Mouse (Mus musculus) lung, postnatal 36 days (tissue): ENCODE measurements around the gene Kcnj10.
A peak's percentile ranks its signal among the peaks of the same experiment; 100 is the strongest.

ENCODE experiments used
- DNase-seq: peaks from one replicate; pipeline ENCODE4 v3.0.0; 2022; ENCODE audit warnings: mixed read lengths

The Kcnj10 gene

GRCm38 (mm10) chr1:172312768-172313561 is 28.0 kb upstream of the Kcnj10 start:
- no peak for DNase-seq

- no peak for DNase-seq
Measured at GRCm38 (mm10) chr1:172313613-172314411, 27.2 kb upstream of the Kcnj10 start.

GRCm38 (mm10) chr1:172314911-172315310 is 26.1 kb upstream of the Kcnj10 start:
- DNase-seq = no peak

GRCm38 (mm10) chr1:172317431-172317830 is 23.6 kb upstream of the Kcnj10 start:
- no peak for DNase-seq

GRCm38 (mm10) chr1:172317946-172318345 is 23.1 kb upstream of the Kcnj10 start:
- no peak for DNase-seq

- DNase-seq = no peak
Measured at GRCm38 (mm10) chr1:172318424-172319035, 22.5 kb upstream of the Kcnj10 start.

GRCm38 (mm10) chr1:172319346-172319745 is 21.7 kb upstream of the Kcnj10 start:
- DNase-seq = no peak

GRCm38 (mm10) chr1:172319921-172320411 is 21.0 kb upstream of the Kcnj10 start:
- no peak for DNase-seq

GRCm38 (mm10) chr1:172322725-172323124 is 18.3 kb upstream of the Kcnj10 start:
- no peak for DNase-seq

- DNase-seq = no peak
Measured at GRCm38 (mm10) chr1:172323298-172323697, 17.7 kb upstream of the Kcnj10 start.

GRCm38 (mm10) chr1:172323801-172324359 is 17.1 kb upstream of the Kcnj10 start:
- DNase-seq = no peak

- DNase-seq = peak; percentile 88
Measured at GRCm38 (mm10) chr1:172324725-172325124, 16.3 kb upstream of the Kcnj10 start.

GRCm38 (mm10) chr1:172325680-172326535 is 15.1 kb upstream of the Kcnj10 start:
- peak; percentile 85 for DNase-seq

- no peak for DNase-seq
Measured at GRCm38 (mm10) chr1:172326684-172327083, 14.3 kb upstream of the Kcnj10 start.

- DNase-seq = no peak
Measured at GRCm38 (mm10) chr1:172327206-172328001, 13.6 kb upstream of the Kcnj10 start.

GRCm38 (mm10) chr1:172328041-172328440 is 13.0 kb upstream of the Kcnj10 start:
- no peak for DNase-seq

- DNase-seq = no peak
Measured at GRCm38 (mm10) chr1:172328461-172328860, 12.5 kb upstream of the Kcnj10 start.

GRCm38 (mm10) chr1:172329131-172329530 is 11.9 kb upstream of the Kcnj10 start, which contains the start of gene Kcnj9:
TSS of gene Kcnj9 (minus strand) at chr1:172329318.
- DNase-seq = no peak

- DNase-seq = no peak
Measured at GRCm38 (mm10) chr1:172329616-172330015, 11.4 kb upstream of the Kcnj10 start.

- DNase-seq = no peak
Measured at GRCm38 (mm10) chr1:172331422-172331947, 9.5 kb upstream of the Kcnj10 start.

GRCm38 (mm10) chr1:172332925-172333324 is 8.1 kb upstream of the Kcnj10 start:
- no peak for DNase-seq
